Mouse (Mus musculus): ENCODE measurements at regions not wholly inside any gene's neighbourhood (a gene's known extent, or its start where the extent isn't known, plus 50 kb on each side); places are given as distances from the start of the nearest gene placed in this dataset.

DNA sequence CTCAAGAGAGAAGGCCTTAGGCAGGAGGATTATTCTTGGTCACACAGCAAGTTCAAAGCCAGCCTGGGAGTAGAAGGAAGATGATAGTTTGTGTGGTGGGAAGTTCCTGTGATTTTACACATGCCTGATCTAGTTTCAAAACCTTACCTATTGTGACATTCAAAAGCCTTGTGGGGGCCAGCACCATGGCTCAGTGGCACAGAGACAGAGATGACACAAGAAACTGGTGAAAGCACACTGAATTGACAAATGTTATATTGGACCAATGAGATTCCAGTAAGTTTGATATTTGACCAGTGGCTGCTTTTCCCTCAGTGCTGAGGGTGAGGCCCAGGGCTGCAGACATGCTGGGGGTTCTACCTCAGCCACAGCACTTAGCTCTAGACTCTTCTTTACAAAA is 73.1 kb upstream of the Jak1 start:
- TF ChIP-seq CTCF (IDR thresholded peaks at IDR 0.05; ENCODE audit: control insufficient read depth, insufficient read depth, insufficient read length) (no peak), MAX (IDR thresholded peaks at IDR 0.05) (no peak), MYOD1 (IDR thresholded peaks at IDR 0.05; ENCODE audit: control insufficient read depth, insufficient read length, low read depth) (no peak), CEBPB (IDR thresholded peaks at IDR 0.05; ENCODE audit: low read depth) (no peak), USF1 (IDR thresholded peaks at IDR 0.05; ENCODE audit: low read depth) (no peak)
- Histone ChIP-seq H3K4me3 (ENCODE audit: insufficient read depth, poor library complexity, severe bottlenecking) (no peak overlapping the region), H3ac (ENCODE audit: control insufficient read depth, insufficient read length, low read depth) (no peak overlapping the region), H3K79me2 (ENCODE audit: control insufficient read depth, insufficient read depth) (no peaks in the 10 kb centered on the region), H3K79me3 (ENCODE audit: low read depth) (no peaks in the 10 kb centered on the region), H3K36me3 (ENCODE audit: control insufficient read depth, insufficient read depth) (no peaks in the 10 kb centered on the region), H3K27me3 (ENCODE audit: control insufficient read depth, insufficient read depth, insufficient read length) (no peaks in the 10 kb centered on the region)

DNA sequence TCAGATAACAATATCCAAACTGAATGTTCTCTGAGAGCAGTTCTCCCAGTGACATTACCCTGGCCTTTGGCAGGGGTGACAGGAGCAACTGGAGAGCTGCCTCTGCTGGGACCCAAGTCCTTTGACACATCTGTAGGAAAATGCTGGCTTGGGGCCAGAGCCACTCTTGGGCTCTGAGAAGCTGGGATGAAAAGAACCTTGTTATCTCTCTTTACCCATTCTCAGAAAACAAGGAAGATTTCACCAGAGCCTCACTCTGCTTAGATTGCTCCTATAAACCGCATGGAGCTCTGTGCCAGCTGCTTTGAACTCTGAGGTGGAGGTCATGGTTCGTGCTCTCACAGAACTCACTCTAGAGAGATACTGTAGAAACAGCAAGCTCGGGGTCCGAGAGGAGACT is 71.7 kb upstream of the Jak1 start:
- Histone ChIP-seq H3K4me3 (ENCODE audit: insufficient read depth, poor library complexity, severe bottlenecking) (no peak overlapping the region), H3K79me3 (ENCODE audit: low read depth) (no peaks in the 10 kb centered on the region), H3ac (ENCODE audit: control insufficient read depth, insufficient read length, low read depth) (no peak overlapping the region), H3K36me3 (ENCODE audit: control insufficient read depth, insufficient read depth) (no peaks in the 10 kb centered on the region), H3K79me2 (ENCODE audit: control insufficient read depth, insufficient read depth) (no peaks in the 10 kb centered on the region), H3K27me3 (ENCODE audit: control insufficient read depth, insufficient read depth, insufficient read length) (no peaks in the 10 kb centered on the region)
- TF ChIP-seq USF1 (IDR thresholded peaks at IDR 0.05; ENCODE audit: low read depth) (no peak), MYOD1 (IDR thresholded peaks at IDR 0.05; ENCODE audit: control insufficient read depth, insufficient read length, low read depth) (no peak), MAX (IDR thresholded peaks at IDR 0.05) (no peak), FOSL1 (IDR thresholded peaks at IDR 0.05; ENCODE audit: insufficient read depth, low read length, poor library complexity, severe bottlenecking) (no peak), CEBPB (IDR thresholded peaks at IDR 0.05; ENCODE audit: low read depth) (no peak), CTCF (IDR thresholded peaks at IDR 0.05; ENCODE audit: control insufficient read depth, insufficient read depth, insufficient read length) (no peak), MYOG (IDR thresholded peaks at IDR 0.05; ENCODE audit: control insufficient read depth, extremely low read depth, insufficient read length) (no peak)

DNA sequence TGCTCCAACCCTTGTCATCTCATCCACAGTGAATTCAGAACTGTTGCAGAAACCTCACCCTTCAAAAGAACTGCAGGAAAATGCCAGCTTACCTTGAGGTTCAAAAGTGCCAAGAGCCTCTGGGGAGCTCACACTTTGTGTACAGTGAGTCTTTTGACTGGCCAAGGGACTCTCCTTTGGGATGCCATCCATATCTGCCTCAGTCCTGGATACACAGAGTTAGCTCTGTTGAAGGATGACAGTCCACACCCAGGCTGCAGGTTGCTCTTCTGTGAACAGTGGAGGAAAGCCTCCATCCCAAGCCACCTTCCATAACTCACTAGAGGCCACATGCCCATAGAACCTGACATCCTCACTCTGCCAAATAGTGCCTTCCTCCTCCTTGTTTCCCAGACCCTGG is 71.3 kb upstream of the Jak1 start:
- Histone ChIP-seq H3ac (ENCODE audit: control insufficient read depth, insufficient read length, low read depth) (no peak overlapping the region), H3K79me3 (ENCODE audit: low read depth) (no peaks in the 10 kb centered on the region), H3K36me3 (ENCODE audit: control insufficient read depth, insufficient read depth) (no peaks in the 10 kb centered on the region), H3K4me3 (ENCODE audit: insufficient read depth, poor library complexity, severe bottlenecking) (no peak overlapping the region), H3K27me3 (ENCODE audit: control insufficient read depth, insufficient read depth, insufficient read length) (no peaks in the 10 kb centered on the region), H3K79me2 (ENCODE audit: control insufficient read depth, insufficient read depth) (no peaks in the 10 kb centered on the region)
- TF ChIP-seq CTCF (IDR thresholded peaks at IDR 0.05; ENCODE audit: control insufficient read depth, insufficient read depth, insufficient read length) (no peak), USF1 (IDR thresholded peaks at IDR 0.05; ENCODE audit: low read depth) (no peak)

DNA sequence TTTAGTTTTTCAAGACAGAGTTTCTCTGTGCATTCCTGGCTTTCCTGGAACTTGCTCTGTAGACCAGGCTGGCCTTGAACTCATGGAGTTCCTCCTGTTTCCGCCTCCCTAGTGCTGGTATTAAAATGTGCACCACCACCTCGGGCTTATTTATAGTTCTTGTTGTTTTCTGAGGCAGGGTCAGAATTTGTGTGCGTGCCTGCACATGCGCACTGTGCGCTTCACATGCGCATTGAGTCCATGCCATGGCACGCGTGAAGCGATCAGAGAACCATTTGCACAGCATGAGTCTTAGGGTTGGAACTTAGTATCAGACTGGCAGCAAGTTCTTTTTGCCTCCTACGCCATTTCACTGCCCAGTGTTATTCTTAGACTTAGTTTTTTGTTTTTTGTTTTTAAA is 68.8 kb upstream of the Jak1 start:
- TF ChIP-seq CEBPB (IDR thresholded peaks at IDR 0.05; ENCODE audit: low read depth): no peak
- TF ChIP-seq MYOD1 (IDR thresholded peaks at IDR 0.05; ENCODE audit: control insufficient read depth, insufficient read length, low read depth): no peak
- TF ChIP-seq CTCF (IDR thresholded peaks at IDR 0.05; ENCODE audit: control insufficient read depth, insufficient read depth, insufficient read length): no peak
- TF ChIP-seq USF1 (IDR thresholded peaks at IDR 0.05; ENCODE audit: low read depth): no peak
- no peak for TF ChIP-seq MAX (IDR thresholded peaks at IDR 0.05)
- TF ChIP-seq MYOG (IDR thresholded peaks at IDR 0.05; ENCODE audit: control insufficient read depth, extremely low read depth, insufficient read length): no peak
- no peak for TF ChIP-seq FOSL1 (IDR thresholded peaks at IDR 0.05; ENCODE audit: insufficient read depth, low read length, poor library complexity, severe bottlenecking)
- H3K27me3 ChIP-seq (ENCODE audit: control insufficient read depth, insufficient read depth, insufficient read length): no peaks in the 10 kb centered on the region
- H3K79me3 ChIP-seq (ENCODE audit: low read depth): no peaks in the 10 kb centered on the region
- no peaks in the 10 kb centered on the region for H3K79me2 ChIP-seq (ENCODE audit: control insufficient read depth, insufficient read depth)
- H3K4me3 ChIP-seq (ENCODE audit: insufficient read depth, poor library complexity, severe bottlenecking): no peak overlapping the region
- no peak overlapping the region for H3ac ChIP-seq (ENCODE audit: control insufficient read depth, insufficient read length, low read depth)
- no peaks in the 10 kb centered on the region for H3K36me3 ChIP-seq (ENCODE audit: control insufficient read depth, insufficient read depth)

DNA sequence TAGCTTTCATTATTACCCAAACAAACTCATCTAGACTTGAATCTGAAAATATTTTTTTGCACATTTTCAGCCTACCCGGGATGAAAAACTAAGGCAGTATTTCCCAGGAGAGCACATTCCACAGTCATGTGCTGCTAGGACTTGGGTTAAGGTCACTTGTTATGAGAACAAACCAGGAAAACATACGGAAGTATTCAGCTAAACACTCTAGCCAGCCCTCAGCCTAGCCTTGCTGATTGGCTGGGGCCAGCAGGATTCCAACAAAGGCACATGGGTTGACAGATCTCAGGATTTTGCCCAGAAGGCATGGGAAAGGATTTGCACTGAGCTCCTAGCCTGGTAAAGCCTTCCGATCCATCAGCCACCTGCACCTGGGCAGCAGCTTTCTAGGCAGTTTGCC is 68.0 kb upstream of the Jak1 start:
- Histone ChIP-seq H3ac (ENCODE audit: control insufficient read depth, insufficient read length, low read depth) (no peak overlapping the region), H3K79me2 (ENCODE audit: control insufficient read depth, insufficient read depth) (no peaks in the 10 kb centered on the region), H3K27me3 (ENCODE audit: control insufficient read depth, insufficient read depth, insufficient read length) (no peaks in the 10 kb centered on the region), H3K4me3 (ENCODE audit: insufficient read depth, poor library complexity, severe bottlenecking) (no peak overlapping the region), H3K79me3 (ENCODE audit: low read depth) (no peaks in the 10 kb centered on the region), H3K36me3 (ENCODE audit: control insufficient read depth, insufficient read depth) (no peaks in the 10 kb centered on the region)
- TF ChIP-seq CTCF (IDR thresholded peaks at IDR 0.05; ENCODE audit: control insufficient read depth, insufficient read depth, insufficient read length) (no peak), FOSL1 (IDR thresholded peaks at IDR 0.05; ENCODE audit: insufficient read depth, low read length, poor library complexity, severe bottlenecking) (no peak)

DNA sequence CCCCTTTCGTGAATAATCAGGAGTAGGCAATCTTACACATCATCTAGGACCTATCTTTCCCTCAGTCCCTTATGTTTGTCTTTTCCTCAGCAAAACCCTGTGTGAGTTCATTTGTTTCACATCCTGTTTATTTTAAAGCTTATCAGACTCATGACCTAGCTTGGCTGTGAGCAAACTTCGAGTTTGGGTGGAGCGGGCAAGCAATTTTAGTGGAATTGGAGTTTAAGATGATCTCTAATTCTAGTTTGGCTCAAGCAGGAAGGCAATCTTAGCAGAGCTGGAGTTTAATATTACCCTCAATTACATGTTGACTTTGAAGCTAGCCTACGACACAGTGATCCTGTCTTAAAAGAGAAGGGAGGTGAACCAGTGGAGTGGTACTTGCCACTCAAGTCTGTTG is 66.1 kb upstream of the Jak1 start:
- Histone ChIP-seq H3K4me3 (ENCODE audit: insufficient read depth, poor library complexity, severe bottlenecking) (no peak overlapping the region), H3K79me3 (ENCODE audit: low read depth) (no peaks in the 10 kb centered on the region), H3K27me3 (ENCODE audit: control insufficient read depth, insufficient read depth, insufficient read length) (no peaks in the 10 kb centered on the region), H3K79me2 (ENCODE audit: control insufficient read depth, insufficient read depth) (no peaks in the 10 kb centered on the region), H3K36me3 (ENCODE audit: control insufficient read depth, insufficient read depth) (no peaks in the 10 kb centered on the region), H3ac (ENCODE audit: control insufficient read depth, insufficient read length, low read depth) (no peak overlapping the region)
- TF ChIP-seq FOSL1 (IDR thresholded peaks at IDR 0.05; ENCODE audit: insufficient read depth, low read length, poor library complexity, severe bottlenecking) (no peak), CTCF (IDR thresholded peaks at IDR 0.05; ENCODE audit: control insufficient read depth, insufficient read depth, insufficient read length) (no peak)

Data from C2C12 (cell line).